Mouse (Mus musculus): ENCODE measurements around the gene Kif1c. TPM values are rescaled to one million over a fixed set of nuclear protein-coding genes. Genes with fewer than 3 reads are reported as not detected.
A peak's percentile ranks its signal among the peaks of the same experiment; 100 is the strongest.
"Not testable (repeated sequence)": the region's sequence is repeated elsewhere in the genome, so short reads cannot be mapped to it uniquely, and the experiment has no call there.

Kif1c gene
- polyA plus RNA-seq, 1 experiment from 2014 or later: 3.6 TPM

- no peak for ATAC-seq (ENCODE audit: insufficient number of reproducible peaks, insufficient read depth, low FRiP score, low TSS enrichment, low read depth)
- 80% methylated on average over 7 of the region's 7 CpGs for WGBS
Observed at GRCm38 (mm10) chr11:70745636-70746035, 45.3 kb downstream of the Kif1c start.

GRCm38 (mm10) chr11:70747876-70748545 lies 47.7 kb downstream of the Kif1c start:
- H3K4me3 ChIP-seq (replicated peaks): no peak overlapping the region
- peaks cover 6% of the 10 kb centered on the region; the same call in 1 of the 2 replicates for H3K9me3 ChIP-seq
- no peaks in the 10 kb centered on the region for H3K4me1 ChIP-seq (replicated peaks)
- H3K9ac ChIP-seq (replicated peaks): no peak overlapping the region
- no peaks in the 10 kb centered on the region for H3K27me3 ChIP-seq
- H3K27ac ChIP-seq: no peak overlapping the region
- no peak for ATAC-seq (ENCODE audit: insufficient number of reproducible peaks, insufficient read depth, low FRiP score, low TSS enrichment, low read depth)
- 91% methylated on average over 4 of the region's 4 CpGs for WGBS
- no peak overlapping the region for H3K4me2 ChIP-seq
- no peaks in the 10 kb centered on the region for H3K36me3 ChIP-seq

More at GRCm38 (mm10) chr11:70745636-70746035, 45.3 kb downstream of the Kif1c start:
- Histone ChIP-seq H3K4me1 (replicated peaks) (no peaks in the 10 kb centered on the region), H3K9me3 (peaks cover 6% of the 10 kb centered on the region; the same call in 1 of the 2 replicates), H3K4me3 (replicated peaks) (no peak overlapping the region), H3K27ac (no peak overlapping the region), H3K36me3 (no peaks in the 10 kb centered on the region), H3K4me2 (no peak overlapping the region), H3K9ac (replicated peaks) (no peak overlapping the region), H3K27me3 (no peaks in the 10 kb centered on the region)

- 89% methylated on average over 4 of the region's 4 CpGs for WGBS
- ATAC-seq (ENCODE audit: insufficient number of reproducible peaks, insufficient read depth, low FRiP score, low TSS enrichment, low read depth): no peak
Observed at GRCm38 (mm10) chr11:70752337-70753017, 52.1 kb downstream of the Kif1c start.

GRCm38 (mm10) chr11:70753146-70753545 lies 52.8 kb downstream of the Kif1c start:
- Histone ChIP-seq H3K27ac (no peak overlapping the region), H3K4me2 (no peak overlapping the region), H3K4me3 (replicated peaks) (no peak overlapping the region), H3K4me1 (replicated peaks) (no peaks in the 10 kb centered on the region), H3K27me3 (no peaks in the 10 kb centered on the region), H3K9ac (replicated peaks) (no peak overlapping the region), H3K9me3 (peaks cover 6% of the 10 kb centered on the region; the same call in 1 of the 2 replicates), H3K36me3 (no peaks in the 10 kb centered on the region)
- no peak for ATAC-seq (ENCODE audit: insufficient number of reproducible peaks, insufficient read depth, low FRiP score, low TSS enrichment, low read depth)
- 87% methylated on average over 10 of the region's 10 CpGs for WGBS

More at GRCm38 (mm10) chr11:70752337-70753017, 52.1 kb downstream of the Kif1c start:
- no peak overlapping the region for H3K4me3 ChIP-seq (replicated peaks)
- H3K4me1 ChIP-seq (replicated peaks): no peaks in the 10 kb centered on the region
- H3K36me3 ChIP-seq: no peaks in the 10 kb centered on the region
- peaks cover 6% of the 10 kb centered on the region; the same call in 1 of the 2 replicates for H3K9me3 ChIP-seq
- no peak overlapping the region for H3K4me2 ChIP-seq
- H3K27ac ChIP-seq: no peak overlapping the region
- H3K9ac ChIP-seq (replicated peaks): no peak overlapping the region
- no peaks in the 10 kb centered on the region for H3K27me3 ChIP-seq

GRCm38 (mm10) chr11:70754476-70754875 lies 54.1 kb downstream of the Kif1c start:
- no peak overlapping the region for H3K4me2 ChIP-seq
- ATAC-seq (ENCODE audit: insufficient number of reproducible peaks, insufficient read depth, low FRiP score, low TSS enrichment, low read depth): no peak
- H3K9ac ChIP-seq (replicated peaks): no peak overlapping the region
- no peaks in the 10 kb centered on the region for H3K36me3 ChIP-seq
- H3K27me3 ChIP-seq: no peaks in the 10 kb centered on the region
- WGBS: 71% methylated on average over 4 of the region's 4 CpGs
- no peak overlapping the region for H3K4me3 ChIP-seq (replicated peaks)
- no peaks in the 10 kb centered on the region for H3K4me1 ChIP-seq (replicated peaks)
- H3K27ac ChIP-seq: no peak overlapping the region
- no peaks in the 10 kb centered on the region for H3K9me3 ChIP-seq

- Histone ChIP-seq H3K27me3 (no peaks in the 10 kb centered on the region), H3K4me2 (no peak overlapping the region), H3K4me1 (replicated peaks) (no peaks in the 10 kb centered on the region), H3K4me3 (replicated peaks) (no peak overlapping the region), H3K36me3 (no peaks in the 10 kb centered on the region), H3K9me3 (no peaks in the 10 kb centered on the region), H3K9ac (replicated peaks) (no peak overlapping the region), H3K27ac (no peak overlapping the region)
- 64% methylated on average over 7 of the region's 7 CpGs for WGBS
- ATAC-seq (ENCODE audit: insufficient number of reproducible peaks, insufficient read depth, low FRiP score, low TSS enrichment, low read depth): no peak
Observed at GRCm38 (mm10) chr11:70754958-70755357, 54.6 kb downstream of the Kif1c start.

GRCm38 (mm10) chr11:70755645-70756044 lies 55.3 kb downstream of the Kif1c start:
- Histone ChIP-seq H3K9me3 (no peaks in the 10 kb centered on the region), H3K36me3 (no peaks in the 10 kb centered on the region), H3K27me3 (no peaks in the 10 kb centered on the region), H3K4me2 (no peak overlapping the region), H3K9ac (replicated peaks) (no peak overlapping the region), H3K4me1 (replicated peaks) (no peaks in the 10 kb centered on the region), H3K27ac (no peak overlapping the region), H3K4me3 (replicated peaks) (no peak overlapping the region)
- 15% methylated on average over 7 of the region's 7 CpGs for WGBS
- no peak for ATAC-seq (ENCODE audit: insufficient number of reproducible peaks, insufficient read depth, low FRiP score, low TSS enrichment, low read depth)

GRCm38 (mm10) chr11:70760446-70760845 lies 60.1 kb downstream of the Kif1c start:
- not testable (repeated sequence) for H3K4me1 ChIP-seq (replicated peaks); H3K9me3 ChIP-seq; H3K27ac ChIP-seq; ATAC-seq (ENCODE audit: insufficient number of reproducible peaks, insufficient read depth, low FRiP score, low TSS enrichment, low read depth); H3K9ac ChIP-seq (replicated peaks); H3K36me3 ChIP-seq; H3K4me3 ChIP-seq (replicated peaks); H3K4me2 ChIP-seq; H3K27me3 ChIP-seq
- 73% methylated on average over 3 of the region's 3 CpGs for WGBS

GRCm38 (mm10) chr11:70762641-70763040 lies 62.3 kb downstream of the Kif1c start:
- Histone ChIP-seq H3K27ac (no peak overlapping the region), H3K27me3 (no peaks in the 10 kb centered on the region), H3K4me2 (no peak overlapping the region), H3K9me3 (no peaks in the 10 kb centered on the region), H3K9ac (replicated peaks) (no peak overlapping the region), H3K4me1 (replicated peaks) (peaks cover 8% of the 10 kb centered on the region), H3K4me3 (replicated peaks) (no peak overlapping the region), H3K36me3 (no peaks in the 10 kb centered on the region)
- 82% methylated on average over 9 of the region's 9 CpGs for WGBS
- no peak for ATAC-seq (ENCODE audit: insufficient number of reproducible peaks, insufficient read depth, low FRiP score, low TSS enrichment, low read depth)

GRCm38 (mm10) chr11:70763582-70763935 lies 63.2 kb downstream of the Kif1c start:
- Histone ChIP-seq H3K4me1 (replicated peaks) (peaks cover 8% of the 10 kb centered on the region), H3K27ac (peak overlapping the region; percentile 80), H3K9me3 (no peaks in the 10 kb centered on the region), H3K36me3 (0 out of 2 replicates have a peak, but pooled peaks cover 7% of the 10 kb centered on the region), H3K9ac (replicated peaks) (peak overlapping the region; percentile 81), H3K27me3 (no peaks in the 10 kb centered on the region), H3K4me2 (peak overlapping the region; percentile 77), H3K4me3 (replicated peaks) (peak overlapping the region; percentile 79)
- ATAC-seq (ENCODE audit: insufficient number of reproducible peaks, insufficient read depth, low FRiP score, low TSS enrichment, low read depth): no peak
- WGBS: 32% methylated on average over 3 of the region's 3 CpGs

GRCm38 (mm10) chr11:70763936-70764808 lies 63.8 kb downstream of the Kif1c start, which contains the start of gene Zfp3:
Gene Zfp3 (plus strand): TSS chr11:70764209.
- H3K9me3 ChIP-seq: no peaks in the 10 kb centered on the region
- H3K4me3 ChIP-seq (replicated peaks): peak within 1 kb of the TSS; percentile 79
- H3K4me2 ChIP-seq: peak within 1 kb of the TSS; percentile 77
- H3K4me1 ChIP-seq (replicated peaks): peaks cover 8% of the 10 kb centered on the region
- WGBS: under 1% methylated on average over 78 of the region's 78 CpGs
- peak; percentile 78; the same call in 1 of the 2 replicates for ATAC-seq (ENCODE audit: insufficient number of reproducible peaks, insufficient read depth, low FRiP score, low TSS enrichment, low read depth)
- H3K9ac ChIP-seq (replicated peaks): peak within 1 kb of the TSS; percentile 81
- 0 out of 2 replicates have a peak, but pooled peaks cover 7% of the 10 kb centered on the region for H3K36me3 ChIP-seq
- no peaks in the 10 kb centered on the region for H3K27me3 ChIP-seq
- H3K27ac ChIP-seq: peak within 1 kb of the TSS; percentile 80
